17 mouse cellular contexts compared by ENCODE assay signal in genomic region chr9:14272921-14273320, GRCm38 (mm10).
"Had no signal": no experiment of that assay in that cellular context is flagged by ENCODE, and none has a peak within 500 bp of the region (broad histone marks: within the 10 kb centered on the region; RNA-seq: fewer than 3 reads in every experiment).

No protein-coding gene starts in this region.

- H3K36me3 ChIP-seq: intestine, embryonic 15.5 days; liver, embryonic 13.5 days; neural tube, embryonic 12.5 days; neural tube, embryonic 15.5 days had no signal

- H3K9me3 ChIP-seq: intestine, embryonic 15.5 days; liver, embryonic 13.5 days; neural tube, embryonic 12.5 days; neural tube, embryonic 15.5 days had no signal

- H3K27ac ChIP-seq: intestine, embryonic 15.5 days; liver, embryonic 13.5 days; neural tube, embryonic 12.5 days; neural tube, embryonic 15.5 days had no signal

- DNase-seq: kidney, adult 18-20 months; kidney, adult 9 months; kidney, postnatal 14 days; layer of hippocampus, postnatal 36 days; liver, embryonic 13.5 days; lung, adult 2 months; lung, postnatal 14 days; lung, postnatal 4 days; midbrain, embryonic 14.5 days; right cerebral cortex, adult 18-20 months; right cerebral cortex, postnatal 25 days; spleen, adult 18-20 months; thymus, adult 18-20 months; thymus, postnatal 36 days had no signal

- H3K4me3 ChIP-seq: intestine, embryonic 15.5 days; liver, embryonic 13.5 days; neural tube, embryonic 12.5 days; neural tube, embryonic 15.5 days had no signal

- H3K27me3 ChIP-seq: intestine, embryonic 15.5 days; neural tube, embryonic 12.5 days; neural tube, embryonic 15.5 days had no signal
